Mouse (Mus musculus) fibroblast of lung, adult 2 months (primary cell): ENCODE measurements around the gene Slc9a3r2.
"Not testable (repeated sequence)": the region's sequence is repeated elsewhere in the genome, so short reads cannot be mapped to it uniquely, and the experiment has no call there.

Experiments used
- DNase-seq: peaks from one replicate; pipeline ENCODE4 v3.0.0-alpha.2; 2011; ENCODE audit warnings: low read depth

Slc9a3r2 gene

GRCm38 (mm10) chr17:24667011-24667410 lies 16.9 kb upstream of the Slc9a3r2 start:
- DNase-seq: not testable (repeated sequence)

DNA sequence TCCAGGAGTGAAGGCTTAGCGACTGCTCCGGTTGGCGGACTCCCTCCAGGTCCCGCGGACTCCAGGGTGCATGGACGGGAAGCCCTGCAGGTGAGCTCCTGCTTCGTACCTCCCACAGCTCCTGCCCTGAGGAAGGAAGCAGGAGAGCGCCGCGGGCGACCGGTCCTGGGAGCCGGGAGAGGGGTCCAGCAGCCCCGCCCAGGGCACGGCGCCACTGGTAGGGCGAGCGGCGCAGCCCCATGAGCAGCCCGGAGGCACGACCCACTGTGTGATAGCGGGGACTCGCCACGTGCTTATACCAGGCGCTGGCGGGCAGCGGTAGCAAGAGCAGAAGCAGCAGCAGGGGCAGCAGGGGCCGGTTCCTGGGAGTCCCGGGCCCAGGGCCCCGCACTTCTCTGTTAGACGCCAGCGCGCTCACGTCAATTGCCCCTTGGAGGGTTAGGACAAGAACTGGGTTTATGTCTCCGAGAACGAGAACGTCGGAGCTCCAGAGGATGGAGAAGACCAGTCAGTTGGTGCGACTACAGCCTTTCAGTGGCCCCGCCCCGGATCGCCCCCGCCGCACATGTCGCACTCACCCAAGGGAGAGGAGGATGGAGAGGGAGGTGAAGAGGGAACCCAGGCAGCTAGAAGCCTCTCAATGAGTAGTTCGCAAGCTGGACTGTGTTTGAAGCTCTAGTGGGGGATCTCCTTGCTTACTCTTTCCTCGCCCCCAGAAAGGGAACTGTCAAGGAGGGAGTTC lies 8.1 kb upstream of the Slc9a3r2 start, which contains the start of gene Npw:
Npw (minus strand) TSS at position 441 of the 742 bp plus-strand sequence.
- no peak for DNase-seq

GRCm38 (mm10) chr17:24654969-24655368 lies 4.8 kb upstream of the Slc9a3r2 start:
- no peak for DNase-seq

DNA sequence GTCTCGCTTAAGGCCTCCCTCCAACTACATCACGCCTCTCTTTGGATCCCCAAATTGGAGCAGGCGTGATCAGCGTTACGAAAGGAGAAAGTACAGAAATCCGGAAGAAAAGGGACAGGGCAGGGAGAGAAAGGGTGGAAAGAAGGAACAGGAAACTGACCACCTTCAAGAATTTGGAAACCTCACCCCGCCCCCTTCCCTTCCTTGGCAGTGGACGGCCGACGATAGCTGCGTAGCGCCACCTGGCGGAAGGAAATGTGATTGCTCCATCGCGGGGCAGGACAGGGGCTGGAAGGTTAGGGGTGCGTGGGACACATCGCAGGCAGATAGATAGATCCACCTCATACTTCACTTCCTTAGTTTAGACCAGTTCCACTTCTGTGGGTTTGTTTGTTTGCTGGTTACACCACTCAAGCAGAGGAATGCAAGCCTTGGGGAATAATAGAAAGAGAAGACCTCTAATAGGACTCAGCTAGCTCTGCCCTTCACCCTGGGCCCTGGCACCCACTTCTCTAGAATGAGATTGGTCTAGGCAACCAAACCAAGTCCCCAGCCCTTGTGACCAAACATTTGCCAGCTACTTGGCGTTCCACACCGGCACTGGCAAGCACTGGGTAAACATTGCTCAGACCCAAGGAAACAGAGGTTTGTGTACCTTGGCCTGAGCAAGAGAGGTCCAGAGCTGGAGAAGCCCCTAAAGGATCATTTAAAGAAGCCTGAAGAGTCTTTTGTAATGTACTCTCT lies 4.0 kb upstream of the Slc9a3r2 start:
- no peak for DNase-seq

DNA sequence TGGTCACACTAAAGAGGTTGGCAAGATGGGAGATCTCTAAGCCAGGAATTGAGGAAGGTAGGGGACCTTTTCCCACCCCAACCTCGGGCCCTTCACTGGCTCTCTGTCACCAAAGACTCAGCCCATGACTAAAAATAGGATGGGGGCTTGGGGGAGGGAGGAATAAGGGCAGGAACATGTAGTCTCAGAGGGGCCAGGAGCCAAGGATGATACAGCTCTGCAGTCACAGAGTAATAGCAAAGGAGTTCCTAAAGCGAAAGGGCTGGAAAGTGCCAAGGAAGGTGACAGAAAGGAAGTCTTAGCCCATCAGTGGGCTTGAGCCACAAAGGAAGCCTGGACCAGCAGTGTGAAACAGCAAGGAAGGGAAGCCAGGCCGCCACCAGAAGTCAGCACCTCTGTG lies 1.7 kb upstream of the Slc9a3r2 start:
- no peak for DNase-seq

GRCm38 (mm10) chr17:24650766-24651165 lies 639 bp upstream of the Slc9a3r2 start:
- no peak for DNase-seq

- DNase-seq: no peak
Observed at GRCm38 (mm10) chr17:24649581-24650069, 502 bp downstream of the Slc9a3r2 start.

DNA sequence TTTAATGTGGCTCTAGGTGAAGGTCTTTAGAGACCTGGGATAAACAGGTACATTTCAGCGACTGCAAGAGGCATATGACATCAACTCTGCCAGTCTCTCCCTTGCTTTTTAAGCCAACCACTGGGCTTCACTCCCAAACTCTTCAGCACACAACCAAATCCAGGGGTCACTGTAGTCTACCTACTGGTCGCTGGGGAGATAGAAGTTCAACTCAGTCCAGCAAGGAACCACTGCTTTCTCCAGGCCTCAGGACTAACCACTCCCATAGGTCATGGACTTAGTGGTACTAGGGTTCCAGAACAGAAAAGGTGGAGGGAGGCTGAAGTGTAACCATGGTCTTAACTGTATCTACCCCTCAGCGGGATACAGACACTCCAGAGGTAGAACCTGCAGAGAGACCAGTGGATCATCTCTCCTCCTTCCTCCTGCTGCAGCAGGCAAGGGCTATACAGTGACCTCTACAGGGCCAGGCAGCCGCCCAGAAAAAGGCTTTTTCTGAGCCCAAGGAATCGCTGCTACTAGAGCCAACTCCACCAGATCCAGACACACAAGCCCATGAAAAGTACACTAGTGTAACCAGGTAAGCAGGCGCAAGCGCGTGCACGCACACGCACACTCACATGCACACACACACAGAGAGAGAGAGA lies 1.3 kb downstream of the Slc9a3r2 start:
- no peak for DNase-seq

GRCm38 (mm10) chr17:24647493-24647892 lies 2.6 kb downstream of the Slc9a3r2 start:
- no peak for DNase-seq

GRCm38 (mm10) chr17:24646381-24646780 lies 3.7 kb downstream of the Slc9a3r2 start:
- no peak for DNase-seq

- DNase-seq: no peak
Observed at GRCm38 (mm10) chr17:24645916-24646315, 4.2 kb downstream of the Slc9a3r2 start.

- DNase-seq: no peak
Observed at GRCm38 (mm10) chr17:24644875-24645721, 5.0 kb downstream of the Slc9a3r2 start.

DNA sequence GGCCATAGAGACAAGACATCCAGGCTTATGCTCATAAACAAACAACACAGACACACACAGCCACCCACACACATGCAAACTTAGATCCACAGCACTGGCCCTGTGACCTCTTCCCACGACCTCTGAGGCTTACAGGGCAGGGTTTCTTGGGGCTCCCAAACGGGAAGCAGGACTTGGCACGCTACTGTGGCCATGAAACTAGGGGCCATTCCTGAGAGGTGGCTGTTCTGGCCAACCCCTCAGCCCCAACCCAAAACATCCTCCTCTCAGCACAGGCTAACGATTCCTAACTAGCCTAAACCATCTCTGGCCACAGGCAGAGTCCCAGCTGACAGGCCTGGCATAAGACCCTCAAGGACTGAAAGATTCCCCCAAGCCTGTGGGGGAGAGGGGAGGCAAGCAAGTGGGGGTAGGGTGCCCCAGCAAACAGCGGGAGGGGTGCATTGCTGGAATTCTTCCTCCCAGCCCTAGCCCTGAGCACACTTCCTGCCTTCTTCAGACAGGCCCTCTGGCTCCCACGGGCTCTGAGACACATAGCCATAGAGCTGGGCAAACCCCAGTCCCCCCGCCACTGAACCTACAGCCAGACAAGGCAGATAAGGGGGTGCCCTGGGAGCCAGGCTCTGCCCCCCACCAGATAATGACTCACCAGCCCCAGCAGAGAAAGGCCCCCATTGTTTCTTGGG lies 6.0 kb downstream of the Slc9a3r2 start:
- DNase-seq: no peak

DNA sequence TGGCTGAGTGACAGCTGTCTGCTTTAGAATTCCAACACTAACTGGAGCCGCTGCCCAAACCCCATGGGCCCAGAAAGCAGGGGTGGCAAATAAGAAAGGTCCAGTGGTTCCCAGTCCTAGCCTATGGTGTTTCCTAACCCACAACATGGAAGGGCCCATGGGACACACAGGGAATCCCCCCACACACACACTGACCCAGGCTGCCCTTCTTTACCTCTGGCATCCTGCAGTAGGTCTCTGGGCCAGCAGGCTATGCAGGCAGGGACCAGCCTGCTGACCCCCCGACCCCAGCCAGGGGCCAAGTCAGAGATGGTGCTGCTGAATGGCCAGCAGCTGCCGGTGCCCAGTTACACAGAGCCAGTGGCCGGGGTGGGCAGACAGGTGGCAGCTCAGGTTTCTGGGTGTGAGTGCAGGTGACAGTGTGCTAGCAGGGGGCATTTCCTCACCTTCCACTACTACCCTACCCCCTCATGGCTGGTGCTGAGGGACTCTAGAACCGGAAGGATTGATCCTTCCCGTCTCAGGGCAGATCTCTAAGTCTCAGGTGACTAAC lies 7.3 kb downstream of the Slc9a3r2 start:
- DNase-seq: no peak

- DNase-seq: no peak
Observed at GRCm38 (mm10) chr17:24641944-24642343, 8.2 kb downstream of the Slc9a3r2 start.

DNA sequence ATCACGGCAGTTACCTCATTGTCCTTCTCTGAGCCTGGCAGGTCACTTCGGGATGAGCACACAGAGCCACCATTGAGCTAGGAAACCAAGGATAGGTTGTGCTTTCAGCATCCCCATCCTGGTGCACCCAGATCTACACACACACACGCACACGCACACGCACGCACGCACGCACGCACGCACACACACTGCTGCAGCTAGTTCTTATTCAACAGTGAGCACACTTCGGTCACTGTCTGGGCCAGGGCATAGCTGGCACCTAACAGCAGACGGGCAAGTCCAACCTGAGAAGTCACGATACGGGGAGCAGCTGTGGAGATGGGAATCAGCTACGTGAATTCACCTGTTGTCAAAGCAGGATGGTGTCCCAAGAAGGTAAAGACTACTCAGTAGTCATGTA lies 9.5 kb downstream of the Slc9a3r2 start:
- no peak for DNase-seq

DNA sequence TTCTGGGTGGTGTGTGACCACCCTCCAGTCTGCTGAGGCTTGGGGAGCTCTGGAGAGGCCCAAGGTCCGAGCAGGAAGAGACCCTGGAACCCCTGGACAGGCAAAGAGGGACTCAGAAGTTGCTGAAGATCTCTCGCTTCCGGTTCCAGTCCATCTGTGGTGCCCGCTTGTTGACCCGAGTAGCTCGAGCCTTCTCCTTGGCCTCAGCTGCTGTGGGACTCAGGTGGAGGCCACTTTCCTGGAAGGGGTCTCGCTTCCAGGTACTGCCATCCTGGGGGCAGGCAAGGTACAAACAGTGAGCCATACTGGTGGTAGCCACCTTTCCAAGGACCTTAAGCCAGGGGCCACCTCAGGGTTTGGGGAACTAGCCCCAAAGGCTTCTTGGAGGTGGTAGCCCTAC lies 10.0 kb downstream of the Slc9a3r2 start:
- DNase-seq: no peak

DNA sequence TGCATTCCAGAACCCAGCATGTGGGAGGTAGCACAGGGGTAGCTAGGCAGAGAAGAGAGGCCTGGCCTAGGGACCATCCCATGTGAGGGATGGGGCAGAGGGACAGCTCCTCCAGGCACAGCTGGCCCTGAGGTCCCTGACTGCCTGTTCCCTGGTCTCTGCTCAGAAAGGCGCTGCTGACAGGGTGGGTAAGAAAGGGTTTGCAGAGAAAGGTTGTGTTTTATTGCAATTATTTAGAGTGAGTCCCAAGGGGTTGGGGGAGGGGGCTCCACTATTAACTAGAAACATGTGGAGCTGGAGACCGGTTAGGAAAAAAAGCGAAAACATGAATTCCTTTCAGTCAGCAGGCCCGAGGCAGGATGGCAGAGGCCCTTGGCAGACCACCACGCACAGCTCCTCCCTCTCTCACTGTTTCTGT lies 10.5 kb downstream of the Slc9a3r2 start:
- no peak for DNase-seq

- DNase-seq: no peak
Observed at GRCm38 (mm10) chr17:24638840-24639239, 11.3 kb downstream of the Slc9a3r2 start.

DNA sequence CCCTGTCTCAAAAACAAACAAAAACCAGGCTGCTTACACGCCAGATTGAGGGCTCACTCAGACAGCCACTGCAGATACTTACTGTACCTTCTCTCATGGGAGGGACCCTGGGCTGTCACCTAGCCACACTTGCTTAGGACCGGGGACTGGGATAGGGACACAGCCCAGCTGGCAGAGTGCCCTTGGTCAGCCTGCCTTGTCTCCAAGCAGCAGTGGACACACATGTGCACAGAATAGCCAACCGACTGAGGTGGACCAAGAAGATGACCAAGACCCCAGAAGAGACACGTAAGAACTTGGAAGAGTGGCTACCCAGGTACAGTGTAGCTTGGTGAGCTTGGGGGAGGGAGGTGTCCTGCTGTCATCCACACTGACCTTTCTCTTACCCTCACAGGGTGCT lies 11.9 kb downstream of the Slc9a3r2 start:
- DNase-seq: no peak
